Mouse (Mus musculus): ENCODE data around the gene Olfr1317. TPM values are rescaled to one million over a fixed set of nuclear protein-coding genes. Genes with fewer than 3 reads are reported as not detected.

Olfr1317 gene
- total RNA-seq (2022) = not detected

GRCm38 (mm10) chr2:112140029-112140428, at the start of gene Olfr1317:
Gene Olfr1317 (plus strand): TSS chr2:112140329.
- DNase-seq = no peak

GRCm38 (mm10) chr2:112096681-112097080, 43.4 kb upstream of the Olfr1317 start, which contains the start of gene Olfr1314:
Gene Olfr1314 (minus strand): TSS chr2:112096781.
- DNase-seq = no peak

- no peak for DNase-seq
Measured at GRCm38 (mm10) chr2:112115340-112115739, 24.8 kb upstream of the Olfr1317 start, which contains the start of gene Olfr1315-ps1. Gene Olfr1315-ps1 (minus strand): TSS chr2:112115440.

- DNase-seq = no peak
Measured at GRCm38 (mm10) chr2:112134877-112135276, 5.3 kb upstream of the Olfr1317 start, which contains the start of gene Olfr1316. Gene Olfr1316 (minus strand): TSS chr2:112134977.

GRCm38 (mm10) chr2:112153898-112154297, 13.8 kb downstream of the Olfr1317 start, which contains the start of gene Olfr1318:
Gene Olfr1318 (plus strand): TSS chr2:112154198.
- no peak for DNase-seq

Other genes with a start within 250 kb of the Olfr1317 start
- gene Olfr1306, start 224.1 kb upstream of the Olfr1317 start, total RNA-seq (2022) = not detected
- not detected for gene Olfr1307, start 190.9 kb upstream of the Olfr1317 start, total RNA-seq (2022)
- gene Olfr1308, start 175.4 kb upstream of the Olfr1317 start, total RNA-seq (2022) = not detected
- gene Olfr1309, start 150.0 kb upstream of the Olfr1317 start, total RNA-seq (2022) = not detected
- not detected for gene Olfr1310, start 127.6 kb upstream of the Olfr1317 start, total RNA-seq (2022)
- gene Olfr1311, start 115.9 kb upstream of the Olfr1317 start, total RNA-seq (2022) = not detected
- gene Olfr1312, start 90.1 kb upstream of the Olfr1317 start, total RNA-seq (2022) = not detected
- gene Olfr1313, start 62.5 kb upstream of the Olfr1317 start, total RNA-seq (2022) = not detected
- gene Olfr1314, start 43.5 kb upstream of the Olfr1317 start, total RNA-seq (2022) = not detected
- gene Olfr1315-ps1, start 24.9 kb upstream of the Olfr1317 start, total RNA-seq (2022) = not detected
- gene Olfr1316, start 5.4 kb upstream of the Olfr1317 start, total RNA-seq (2022) = not detected
- not detected for gene Olfr1318, start 13.9 kb downstream of the Olfr1317 start, total RNA-seq (2022)
- 10 to 100 TPM in 1 of 4 experiments, 1 to 10 TPM in 3; 5.1 to 10.7 (median 7.1) TPM for gene Lpcat4, start 99.1 kb downstream of the Olfr1317 start, total RNA-seq (2022)
- gene Nutm1, start 119.0 kb downstream of the Olfr1317 start, total RNA-seq (2022) = under 1 TPM in 1 of 4 experiments, not detected in 3; 0.06 TPM
- 100 to 1,000 TPM in 2 of 4 experiments, 10 to 100 TPM in 2; 77.3 to 151 (median 111) TPM for gene Nop10, start 121.6 kb downstream of the Olfr1317 start, total RNA-seq (2022)
- 10 to 100 TPM; 41.1 to 56.3 (median 49.1) TPM for gene Slc12a6, start 125.5 kb downstream of the Olfr1317 start, total RNA-seq (2022)
- 1 to 10 TPM in 1 of 4 experiments, not detected in 3; 1.5 TPM for gene Gm21985, start 126.0 kb downstream of the Olfr1317 start, total RNA-seq (2022)
- 100 to 1,000 TPM in 2 of 4 experiments, 10 to 100 TPM in 2; 86.5 to 106 (median 95.5) TPM for gene Emc4, start 227.7 kb downstream of the Olfr1317 start, total RNA-seq (2022)
- gene Katnbl1, start 238.9 kb downstream of the Olfr1317 start, total RNA-seq (2022) = 10 to 100 TPM; 10.8 to 13.9 (median 12.1) TPM